Mouse (Mus musculus) small intestine, adult 2 months (tissue): Measurements from ENCODE around the gene Csf1.

Experiments used
- CTCF ChIP-seq: fragments of 200-500 bp; IDR thresholded peaks from 2 replicates; pipeline ENCODE4 v1.5.1; 2012; ENCODE audit warnings: low read depth, mild to moderate bottlenecking, control low read depth, inconsistent platforms, low read length, moderate library complexity, mixed read lengths; ENCODE audit not compliant: insufficient replicate concordance, insufficient read length; ENCODE audit errors: extremely low read depth
- POLR2A ChIP-seq: fragments of 200-500 bp; IDR thresholded peaks from 2 replicates; pipeline ENCODE4 v1.6.1; 2012; ENCODE audit warnings: low read depth, mild to moderate bottlenecking, control low read depth, inconsistent platforms, low read length, moderate library complexity

DNA sequence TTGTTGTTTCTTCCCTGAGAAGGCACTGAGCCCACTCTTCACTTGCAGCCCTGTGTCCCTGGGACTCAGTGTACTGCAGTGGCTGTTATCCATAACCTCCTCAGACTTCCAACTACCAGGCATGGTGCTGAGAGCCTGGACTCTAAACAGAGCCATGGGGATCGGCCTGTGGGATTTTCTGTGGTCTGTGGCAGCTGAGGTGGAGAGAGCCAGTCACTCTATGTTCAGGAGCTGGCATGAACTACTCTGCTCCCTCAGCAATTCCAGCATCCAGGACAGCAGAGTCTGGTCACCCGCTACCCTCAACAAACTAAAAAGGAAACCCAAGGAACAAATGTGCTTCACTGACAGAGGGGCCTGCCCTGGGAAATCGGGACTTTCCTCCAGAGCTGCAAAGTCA, 20.8 kb downstream of the Csf1 start:
- TF ChIP-seq POLR2A (no peak), CTCF (no peak)
